Mouse (Mus musculus): Measurements from ENCODE around the gene Thsd7b.

DNA sequence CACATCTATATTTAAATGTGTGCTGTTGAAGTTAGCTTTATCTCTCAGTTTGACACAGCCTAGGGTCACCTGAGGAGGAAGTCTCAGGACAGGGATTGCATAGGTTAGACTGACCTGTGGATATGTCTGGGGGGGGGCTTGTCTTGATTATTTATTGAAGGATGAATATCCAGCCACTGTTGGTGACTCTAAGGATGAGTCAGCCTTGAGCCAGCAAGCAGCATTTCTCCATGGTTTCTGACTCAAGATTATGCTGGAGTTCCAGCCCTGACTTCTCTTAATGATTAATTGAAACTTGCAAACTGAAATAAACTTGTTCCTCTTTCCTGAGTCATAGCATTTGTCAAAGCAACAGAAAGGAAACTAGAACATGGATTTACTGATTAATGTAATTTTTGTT is 113.4 kb downstream of the Thsd7b start:
- TF ChIP-seq MAFK (IDR thresholded peaks at IDR 0.05; ENCODE audit: insufficient read depth, low read depth, low read length) (no peak), CHD2 (IDR thresholded peaks at IDR 0.05; ENCODE audit: low read depth, low read length) (no peak), HCFC1 (IDR thresholded peaks at IDR 0.05; ENCODE audit: borderline replicate concordance, insufficient read depth, low read length) (no peak), ZNF384 (IDR thresholded peaks at IDR 0.05; ENCODE audit: low read depth, low read length) (no peak), ZC3H11A (IDR thresholded peaks at IDR 0.05; ENCODE audit: borderline replicate concordance, low read depth, low read length) (no peak)

All from ES-E14 (cell line).